Mouse (Mus musculus) erythroblast, embryonic 14.5 days (primary cell): ENCODE results near the gene Sh3pxd2a. TPM values are rescaled to one million over a fixed set of nuclear protein-coding genes. Genes with fewer than 3 reads are reported as not detected.

Experiments
- H3K27me3 ChIP-seq: 2 replicates; pipeline ENCODE4 v1.6.1; 2012; ENCODE audit warnings: inconsistent platforms; ENCODE audit not compliant: control insufficient read depth
- H3K36me3 ChIP-seq: 2 replicates; pipeline ENCODE4 v1.6.1; 2012; ENCODE audit warnings: mild to moderate bottlenecking, inconsistent platforms; ENCODE audit not compliant: control insufficient read depth
- H3K4me1 ChIP-seq: 2 replicates; pipeline ENCODE4 v1.6.1; 2012; ENCODE audit warnings: inconsistent platforms; ENCODE audit not compliant: control insufficient read depth
- H3K4me3 ChIP-seq: replicated peaks from 2 replicates; pipeline ENCODE3; 2012; ENCODE audit warnings: moderate library complexity, mild to moderate bottlenecking, inconsistent platforms
- H3K9me3 ChIP-seq: 2 replicates; pipeline ENCODE4 v1.6.1; 2012; ENCODE audit warnings: low read length, inconsistent platforms, mixed read lengths; ENCODE audit not compliant: control insufficient read depth
- GATA1 ChIP-seq: IDR thresholded peaks from 2 replicates; pipeline ENCODE4 v1.6.1; 2012; ENCODE audit warnings: low read length, inconsistent platforms, mixed read lengths
- TAL1 ChIP-seq: IDR thresholded peaks from 3 replicates; pipeline ENCODE4 v1.6.1; 2012; ENCODE audit warnings: low read length, inconsistent platforms, mixed read lengths
- polyA plus RNA-seq: library from polyadenylated mRNA; stranded (reverse); fragments of >175 nt; gene quantifications from 2 replicates; pipeline ENCODE4 v1.2.3, GENCODE M21; 2012

The Sh3pxd2a gene
- polyA plus RNA-seq, 1 experiment = 0.10 TPM

- Histone ChIP-seq H3K36me3 (no peaks in the 10 kb centered on the region), H3K4me1 (peaks cover 18% of the 10 kb centered on the region), H3K27me3 (peaks cover 6% of the 10 kb centered on the region), H3K9me3 (no peaks in the 10 kb centered on the region), H3K4me3 (no peak overlapping the region)
- TF ChIP-seq GATA1 = no peak
- no peak for TF ChIP-seq TAL1
Observed at GRCm38 (mm10) chr19:47472881-47473400, 8.7 kb upstream of the Sh3pxd2a start.

GRCm38 (mm10) chr19:47471808-47472207, 7.6 kb upstream of the Sh3pxd2a start:
- H3K27me3 ChIP-seq = peaks cover 12% of the 10 kb centered on the region
- no peaks in the 10 kb centered on the region for H3K9me3 ChIP-seq
- H3K36me3 ChIP-seq = no peaks in the 10 kb centered on the region
- TF ChIP-seq GATA1 = no peak
- TF ChIP-seq TAL1 = no peak
- no peak overlapping the region for H3K4me3 ChIP-seq
- peaks cover 20% of the 10 kb centered on the region for H3K4me1 ChIP-seq

GRCm38 (mm10) chr19:47468750-47469149, 4.5 kb upstream of the Sh3pxd2a start:
- Histone ChIP-seq H3K4me3 (no peak overlapping the region), H3K27me3 (peaks cover 41% of the 10 kb centered on the region), H3K36me3 (no peaks in the 10 kb centered on the region), H3K4me1 (peaks cover 33% of the 10 kb centered on the region), H3K9me3 (peaks cover 3% of the 10 kb centered on the region; the same call in 1 of the 2 replicates)
- TF ChIP-seq GATA1 (no peak), TAL1 (no peak)

GRCm38 (mm10) chr19:47466775-47467174, 2.6 kb upstream of the Sh3pxd2a start:
- peaks cover 6% of the 10 kb centered on the region for H3K9me3 ChIP-seq
- no peak overlapping the region for H3K4me3 ChIP-seq
- TF ChIP-seq TAL1 (no peak), GATA1 (no peak)
- peaks cover 61% of the 10 kb centered on the region for H3K27me3 ChIP-seq
- H3K4me1 ChIP-seq = peaks cover 40% of the 10 kb centered on the region
- no peaks in the 10 kb centered on the region for H3K36me3 ChIP-seq

- H3K4me1 ChIP-seq = peaks cover 40% of the 10 kb centered on the region
- H3K27me3 ChIP-seq = peaks cover 69% of the 10 kb centered on the region
- no peaks in the 10 kb centered on the region for H3K36me3 ChIP-seq
- peaks cover 11% of the 10 kb centered on the region for H3K9me3 ChIP-seq
- no peak for TF ChIP-seq TAL1
- TF ChIP-seq GATA1 = no peak
- H3K4me3 ChIP-seq = no peak overlapping the region
Observed at GRCm38 (mm10) chr19:47465467-47465866, 1.3 kb upstream of the Sh3pxd2a start.

GRCm38 (mm10) chr19:47463636-47464303, 431 bp downstream of the Sh3pxd2a start:
- Histone ChIP-seq H3K36me3 (no peaks in the 10 kb centered on the region; the same call in 1 of the 2 replicates), H3K27me3 (peaks cover 77% of the 10 kb centered on the region), H3K9me3 (peaks cover 11% of the 10 kb centered on the region), H3K4me1 (peaks cover 43% of the 10 kb centered on the region), H3K4me3 (peak overlapping the region; percentile 72)
- no peak for TF ChIP-seq TAL1
- no peak for TF ChIP-seq GATA1

- H3K9me3 ChIP-seq = peaks cover 11% of the 10 kb centered on the region
- peak overlapping the region; percentile 72 for H3K4me3 ChIP-seq
- H3K4me1 ChIP-seq = peaks cover 38% of the 10 kb centered on the region
- peaks cover 77% of the 10 kb centered on the region for H3K27me3 ChIP-seq
- no peaks in the 10 kb centered on the region; the same call in 1 of the 2 replicates for H3K36me3 ChIP-seq
- TF ChIP-seq TAL1 = no peak
- no peak for TF ChIP-seq GATA1
Observed at GRCm38 (mm10) chr19:47463206-47463605, 995 bp downstream of the Sh3pxd2a start.

- Histone ChIP-seq H3K36me3 (no peaks in the 10 kb centered on the region; the same call in 1 of the 2 replicates), H3K4me1 (peaks cover 35% of the 10 kb centered on the region), H3K9me3 (peaks cover 11% of the 10 kb centered on the region), H3K4me3 (peak overlapping the region; percentile 72), H3K27me3 (peaks cover 77% of the 10 kb centered on the region)
- no peak for TF ChIP-seq TAL1
- no peak for TF ChIP-seq GATA1
Observed at GRCm38 (mm10) chr19:47462725-47463124, 1.5 kb downstream of the Sh3pxd2a start.

GRCm38 (mm10) chr19:47461838-47462237, 2.4 kb downstream of the Sh3pxd2a start:
- H3K27me3 ChIP-seq = peaks cover 71% of the 10 kb centered on the region
- H3K4me1 ChIP-seq = peaks cover 37% of the 10 kb centered on the region
- H3K36me3 ChIP-seq = no peaks in the 10 kb centered on the region; the same call in 1 of the 2 replicates
- H3K4me3 ChIP-seq = no peak overlapping the region
- H3K9me3 ChIP-seq = peaks cover 11% of the 10 kb centered on the region
- no peak for TF ChIP-seq TAL1
- TF ChIP-seq GATA1 = no peak
